Comparison of ENCODE assay signal across 27 mouse cellular contexts in genomic region chr13:36150272-36150671, GRCm38 (mm10). TPM values are rescaled to one million over a fixed set of nuclear protein-coding genes. Genes with fewer than 3 reads are reported as not detected.
A peak's percentile ranks its signal among the peaks of the same experiment; 100 is the strongest.
DNase-seq lines count a peak whose midpoint lies in the region; ATAC-seq and TF ChIP-seq lines count a peak whose summit lies in the region.
"Had no signal": no experiment of that assay in that cellular context is flagged by ENCODE, and none has a peak within 500 bp of the region (broad histone marks: within the 10 kb centered on the region; RNA-seq: fewer than 3 reads in every experiment).

No protein-coding gene starts in this region.

- ATAC-seq in lung, embryonic 16.5 days (ENCODE audit: low read depth), result no peak
- ATAC-seq in megakaryocyte progenitor cell, adult 5-6 weeks (replicated peaks; ENCODE audit: poor library complexity), result peak; percentile 57; the same call in 1 of the 2 replicates
- no peak for ATAC-seq in inflammation-experienced regulatory T-cells, adult 6 months
- ATAC-seq: forebrain, embryonic 16.5 days; hindbrain, postnatal 0 days; midbrain, embryonic 16.5 days had no signal

- no peak overlapping the region for H3K9ac ChIP-seq in lung, embryonic 16.5 days (ENCODE audit: low read length)
- H3K9ac ChIP-seq: heart, embryonic 15.5 days; hindbrain, embryonic 12.5 days; kidney, embryonic 15.5 days; liver, embryonic 13.5 days; lung, embryonic 14.5 days; neural tube, embryonic 12.5 days had no signal

- H3K27ac ChIP-seq in lung, embryonic 16.5 days (ENCODE audit: low read length), result peak overlapping the region; percentile 46
- H3K27ac ChIP-seq in bone marrow macrophage, adult 2 months (ENCODE audit: insufficient read depth, low read depth, low read length), result 0 out of 2 replicates have a peak overlapping the region, but pooled peaks have one; percentile 24
- H3K27ac ChIP-seq: heart, embryonic 15.5 days; hindbrain, embryonic 12.5 days; hindbrain, postnatal 0 days; kidney, embryonic 15.5 days; liver, embryonic 13.5 days; neural tube, embryonic 12.5 days had no signal

- DNase-seq in lung, postnatal 14 days, result no peak
- peak; percentile 84 for DNase-seq in A20 (ENCODE audit: low read depth, low spot score)
- no peak for DNase-seq in adrenal gland, adult (ENCODE audit: inconsistent age in 2 of 2, low spot score in 1 of 2)
- DNase-seq: adrenal gland, postnatal 10 days; cerebellum, adult 18-20 months; cerebellum, postnatal 14 days; gastrocnemius, postnatal 10 days; kidney, adult 18-20 months; kidney, postnatal 25 days; liver, embryonic 13.5 days; lung, embryonic 14.5 days; right cerebral cortex, postnatal 4 days had no signal

- no peak overlapping the region for H3K4me3 ChIP-seq in lung, embryonic 16.5 days (ENCODE audit: low read length)
- no peak overlapping the region for H3K4me3 ChIP-seq in bone marrow macrophage, adult 2 months (ENCODE audit: insufficient read depth, low read length)
- H3K4me3 ChIP-seq: erythroblast, embryonic 14.5 days; heart, embryonic 15.5 days; hindbrain, embryonic 12.5 days; kidney, embryonic 15.5 days; liver, embryonic 13.5 days; myocyte; neural tube, embryonic 12.5 days had no signal

- WGBS in lung, embryonic 16.5 days, result 46% methylated on average over 5 of the region's 5 CpGs

- TF ChIP-seq POLR2A in bone marrow macrophage, adult 2 months (IDR thresholded peaks at IDR 0.05; ENCODE audit: borderline replicate concordance, low read depth, low read length), result no peak

- H3K4me1 ChIP-seq in lung, embryonic 16.5 days (replicated peaks; ENCODE audit: control insufficient read depth, insufficient read depth, low read length), result peaks cover 5% of the 10 kb centered on the region; the same call in 1 of the 2 replicates
- H3K4me1 ChIP-seq in bone marrow macrophage, adult 2 months (ENCODE audit: control insufficient read depth, insufficient read depth, low read length), result peaks cover 30% of the 10 kb centered on the region
- H3K4me1 ChIP-seq: kidney, embryonic 15.5 days had no signal

- no peak overlapping the region for H3K4me2 ChIP-seq in lung, embryonic 16.5 days (ENCODE audit: low read depth, low read length)
- H3K4me2 ChIP-seq: heart, embryonic 15.5 days; hindbrain, embryonic 12.5 days; kidney, embryonic 15.5 days; liver, embryonic 13.5 days; lung, embryonic 14.5 days; midbrain, embryonic 11.5 days; neural tube, embryonic 12.5 days had no signal

- no peak for TF ChIP-seq CTCF in bone marrow macrophage, adult 2 months (IDR thresholded peaks at IDR 0.05; ENCODE audit: low read depth, low read length)

- no peaks in the 10 kb centered on the region for H3K36me3 ChIP-seq in lung, embryonic 16.5 days (ENCODE audit: control insufficient read depth, insufficient read depth, low read length)
- H3K36me3 ChIP-seq: heart, embryonic 15.5 days; hindbrain, embryonic 12.5 days; kidney, embryonic 15.5 days; liver, embryonic 13.5 days; neural tube, embryonic 12.5 days had no signal

- H3K9me3 ChIP-seq in lung, embryonic 16.5 days (ENCODE audit: control insufficient read depth, low read length), result no peaks in the 10 kb centered on the region
- H3K9me3 ChIP-seq: heart, embryonic 15.5 days; hindbrain, embryonic 12.5 days; kidney, embryonic 15.5 days; liver, embryonic 13.5 days; neural tube, embryonic 12.5 days had no signal

- H3K27me3 ChIP-seq in lung, embryonic 16.5 days (ENCODE audit: control insufficient read depth, insufficient read depth, low read depth, low read length), result no peaks in the 10 kb centered on the region
- H3K27me3 ChIP-seq: CH12.LX; heart, embryonic 15.5 days; hindbrain, embryonic 12.5 days; kidney, embryonic 15.5 days; liver, embryonic 13.5 days; neural tube, embryonic 12.5 days had no signal

RNA-seq across cellular contexts. Expression of gene Lyrm4, which starts 32.9 kb away (rescaled TPM):
- polyA plus RNA-seq in lung, embryonic 16.5 days (2015; fragmentation: Nextera tagmentation; extraction: Ambion mirVana), result 23.2 and 23.7 TPM in 2 replicates
- 8.6 and 9.8 TPM in 2 replicates for polyA plus RNA-seq in bone marrow macrophage, adult 2 months (2012; ENCODE audit: insufficient read depth, insufficient read length, missing spikeins)
- 12.3 and 14.0 TPM in 2 replicates for total RNA-seq in megakaryocyte progenitor cell, adult 5-6 weeks (2015)
- total RNA-seq in megakaryocyte progenitor cell, adult 5-6 weeks (2017), result 13.5 and 15.5 TPM in 2 replicates
- polyA plus RNA-seq in inflammation-experienced regulatory T-cells, adult 6 months (2017; shearing (Covaris generic)), result 10 to 100 TPM; 23.0 to 46.0 (median 23.9) TPM

RNA-seq across cellular contexts. Expression of gene Fars2, which starts 33.1 kb away (rescaled TPM):
- polyA plus RNA-seq in lung, embryonic 16.5 days (2015; fragmentation: Nextera tagmentation; extraction: Ambion mirVana), result 38.1 and 39.6 TPM in 2 replicates
- polyA plus RNA-seq in bone marrow macrophage, adult 2 months (2012; ENCODE audit: insufficient read depth, insufficient read length, missing spikeins), result 26.8 and 28.6 TPM in 2 replicates
- 23.9 and 24.0 TPM in 2 replicates for total RNA-seq in megakaryocyte progenitor cell, adult 5-6 weeks (2015)
- 42.6 and 48.5 TPM in 2 replicates for total RNA-seq in megakaryocyte progenitor cell, adult 5-6 weeks (2017)
- 10 to 100 TPM; 23.4 to 41.3 (median 30.9) TPM for polyA plus RNA-seq in inflammation-experienced regulatory T-cells, adult 6 months (2017; shearing (Covaris generic))
